Mouse (Mus musculus): Measurements from ENCODE around the gene Myzap.

- TF ChIP-seq CTCF (IDR thresholded peaks at IDR 0.05; ENCODE audit: control insufficient read depth, insufficient read depth, insufficient replicate concordance, low read depth, low read length) = no peak
- no peak for TF ChIP-seq POLR2A (IDR thresholded peaks at IDR 0.05; ENCODE audit: control insufficient read depth, low read depth, low read length)
Observed at GRCm38 (mm10) chr9:71609010-71609409, 16.9 kb upstream of the Myzap start.

All from testis, adult 2 months (tissue).